Mouse (Mus musculus): ENCODE measurements around the gene Actl11.

Actl11 gene

DNA sequence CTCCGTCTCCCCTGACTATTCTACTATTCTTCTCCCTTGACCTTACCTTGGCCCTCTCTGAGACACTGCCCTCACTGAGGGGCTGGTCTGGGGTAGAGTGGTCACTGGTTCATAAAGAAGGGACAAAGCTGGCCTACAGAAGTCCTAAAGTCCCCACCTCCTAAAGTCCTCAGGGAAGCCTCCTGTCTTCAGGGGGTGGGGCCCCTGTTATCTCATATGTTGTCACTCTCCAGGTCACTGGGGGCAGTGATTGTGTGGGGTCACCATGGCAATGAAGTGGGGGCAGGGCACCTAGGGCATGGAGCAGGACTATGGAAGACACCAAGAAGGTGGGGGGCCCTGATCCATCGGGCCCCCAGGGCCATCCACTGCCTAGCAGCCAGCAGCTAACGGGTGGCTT is at the start of gene Actl11:
Gene Actl11, plus strand, starts transcription at position 301 of the 400 bp plus-strand sequence.
- no peak for DNase-seq (ENCODE audit: low spot score in 2 of 2)

- DNase-seq (ENCODE audit: low spot score in 2 of 2), result no peak
Observed at GRCm38 (mm10) chr9:107880411-107880810, 47.9 kb upstream of the Actl11 start.

DNA sequence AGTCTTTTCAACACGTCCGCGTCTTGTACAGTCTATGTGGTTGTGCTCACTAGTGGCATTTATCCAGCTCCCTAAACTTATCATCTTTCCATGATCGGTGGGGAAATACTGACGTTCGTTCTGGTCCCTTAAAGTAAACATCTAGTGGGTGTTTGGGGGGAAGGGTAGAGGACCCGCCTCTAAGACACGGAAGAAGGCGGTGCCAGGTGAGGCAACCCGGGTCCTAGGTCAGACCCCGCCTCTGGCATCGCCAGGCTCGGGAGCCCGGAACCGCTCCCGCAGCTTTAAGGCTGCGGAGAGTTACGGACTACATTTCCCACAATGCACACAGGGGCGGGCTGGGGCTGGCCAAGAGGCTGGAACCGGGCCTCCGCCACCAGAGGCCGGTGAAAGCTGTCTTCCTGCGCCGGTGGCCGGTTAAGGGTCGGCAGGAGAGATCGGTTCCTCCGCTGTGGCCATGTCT is 40.4 kb upstream of the Actl11 start, which contains the start of gene Mon1a:
Gene Mon1a, plus strand, starts transcription at position 348 of the 463 bp plus-strand sequence.
- peak; percentile 89 to 91 for DNase-seq (ENCODE audit: low spot score in 2 of 2)

DNA sequence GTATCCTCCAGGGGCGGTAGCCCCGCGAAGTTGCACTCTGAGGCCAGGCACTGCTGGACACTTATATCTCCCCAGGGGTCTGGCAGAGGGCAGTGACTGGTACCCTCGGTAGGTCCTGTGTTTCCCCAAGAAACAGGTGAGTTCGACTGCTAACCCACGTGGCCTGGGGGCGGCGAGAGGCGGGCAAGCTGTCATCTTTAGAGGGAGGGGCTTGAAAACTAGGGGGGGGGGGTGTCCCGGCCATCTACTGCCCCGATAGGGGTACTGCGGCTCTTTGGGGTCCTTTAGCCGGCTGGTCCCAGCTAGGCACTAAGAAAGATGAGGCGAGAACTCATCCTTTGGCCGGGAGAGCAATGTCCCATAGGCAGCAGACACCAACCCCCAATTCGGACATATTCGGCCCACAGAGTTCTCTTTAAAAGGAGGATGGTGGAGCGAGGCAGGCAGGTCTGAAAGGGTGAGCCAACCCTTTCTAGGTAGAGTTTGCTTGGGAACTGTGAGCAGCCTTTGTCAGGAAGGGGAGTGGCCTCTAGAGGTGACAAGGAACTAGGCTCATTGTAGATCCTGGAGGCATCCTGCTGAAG is 39.9 kb upstream of the Actl11 start:
- no peak for DNase-seq (ENCODE audit: low spot score in 2 of 2)

- DNase-seq (ENCODE audit: low spot score in 2 of 2), result no peak
Observed at GRCm38 (mm10) chr9:107890260-107890659, 38.0 kb upstream of the Actl11 start.

GRCm38 (mm10) chr9:107891023-107891422 is 37.2 kb upstream of the Actl11 start:
- DNase-seq (ENCODE audit: low spot score in 2 of 2), result no peak

GRCm38 (mm10) chr9:107898563-107898962 is 29.7 kb upstream of the Actl11 start:
- no peak for DNase-seq (ENCODE audit: low spot score in 2 of 2)

- DNase-seq (ENCODE audit: low spot score in 2 of 2), result no peak
Observed at GRCm38 (mm10) chr9:107899855-107900254, 28.4 kb upstream of the Actl11 start.

DNA sequence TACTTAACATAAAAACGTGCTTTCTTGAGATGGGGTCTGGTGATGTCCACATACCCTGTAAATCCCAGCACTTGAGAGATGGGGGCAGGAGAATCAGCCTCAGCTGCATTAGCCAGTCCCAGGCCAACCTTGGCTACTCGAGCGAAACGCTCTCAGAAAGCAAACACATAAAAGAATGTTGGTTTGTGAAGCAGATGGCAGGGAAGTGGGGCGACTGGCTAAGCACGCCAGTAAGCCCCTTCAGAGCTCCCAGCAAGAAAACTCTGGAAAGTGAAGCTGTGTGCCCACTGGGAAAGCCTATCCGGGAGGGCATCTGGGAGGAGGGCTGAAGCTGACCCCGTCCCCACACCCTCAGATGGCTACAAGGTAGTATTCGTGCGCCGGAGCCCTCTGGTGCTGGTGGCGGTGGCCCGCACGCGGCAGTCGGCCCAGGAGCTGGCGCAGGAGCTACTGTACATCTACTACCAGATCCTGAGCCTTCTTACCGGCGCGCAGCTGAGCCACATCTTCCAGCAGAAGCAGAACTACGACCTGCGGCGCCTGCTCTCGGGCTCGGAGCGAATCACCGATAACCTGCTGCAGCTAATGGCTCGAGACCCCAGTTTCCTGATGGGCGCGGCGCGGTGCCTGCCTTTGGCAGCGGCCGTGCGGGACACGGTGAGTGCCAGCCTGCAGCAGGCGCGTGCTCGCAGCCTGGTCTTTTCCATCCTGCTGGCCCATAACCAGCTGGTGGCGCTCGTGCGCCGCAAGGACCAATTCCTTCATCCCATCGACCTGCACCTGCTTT is 27.2 kb upstream of the Actl11 start:
- peak; percentile 83 to 88 for DNase-seq (ENCODE audit: low spot score in 2 of 2)

- no peak for DNase-seq (ENCODE audit: low spot score in 2 of 2)
Observed at GRCm38 (mm10) chr9:107901627-107901914, 26.7 kb upstream of the Actl11 start.

GRCm38 (mm10) chr9:107904726-107905125 is 23.5 kb upstream of the Actl11 start:
- peak; percentile 89 to 92 for DNase-seq (ENCODE audit: low spot score in 2 of 2)

- no peak for DNase-seq (ENCODE audit: low spot score in 2 of 2)
Observed at GRCm38 (mm10) chr9:107906252-107906966, 21.9 kb upstream of the Actl11 start, which contains the start of gene Mst1r. Mst1r (plus strand) TSS chr9:107906873.

- DNase-seq (ENCODE audit: low spot score in 2 of 2), result no peak
Observed at GRCm38 (mm10) chr9:107906967-107907800, 21.1 kb upstream of the Actl11 start.

- DNase-seq (ENCODE audit: low spot score in 2 of 2), result no peak
Observed at GRCm38 (mm10) chr9:107907801-107908120, 20.5 kb upstream of the Actl11 start.

DNA sequence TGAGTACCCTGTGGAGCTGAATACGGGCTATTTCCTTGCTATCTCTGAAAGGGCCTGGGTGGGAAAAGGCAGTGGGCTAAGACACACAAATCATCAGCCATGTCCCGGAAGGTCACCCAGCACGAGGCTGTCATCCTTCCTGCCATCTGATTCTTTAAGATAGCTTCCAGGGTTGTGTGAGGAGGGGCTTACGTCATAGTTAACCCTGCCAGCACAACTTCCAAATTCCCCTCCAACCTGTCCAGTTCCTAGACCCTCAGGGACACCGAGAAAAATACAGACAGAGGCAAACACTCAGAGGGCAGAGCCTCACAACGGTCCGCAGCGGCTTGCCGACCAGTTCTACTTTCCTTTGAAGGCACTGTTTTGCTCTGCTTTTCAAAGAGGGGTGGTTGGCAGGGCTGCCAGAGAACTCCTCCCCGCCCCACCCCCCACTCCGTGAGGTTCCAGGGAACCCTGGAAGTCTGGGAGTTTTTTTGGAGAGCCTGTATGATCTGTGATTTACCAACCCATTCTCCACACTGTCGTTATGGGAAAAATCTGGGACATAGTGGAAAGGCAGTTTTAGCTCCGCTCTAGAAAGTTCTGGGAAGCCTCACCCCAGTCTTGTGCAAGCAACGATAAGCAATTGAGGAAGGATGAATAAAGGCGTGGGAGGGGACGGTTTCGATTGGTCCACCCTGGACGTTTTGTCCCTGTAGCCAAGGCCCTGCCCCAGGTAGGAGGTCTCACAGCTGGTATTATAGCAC is 19.7 kb upstream of the Actl11 start:
- DNase-seq (ENCODE audit: low spot score in 2 of 2), result no peak

DNA sequence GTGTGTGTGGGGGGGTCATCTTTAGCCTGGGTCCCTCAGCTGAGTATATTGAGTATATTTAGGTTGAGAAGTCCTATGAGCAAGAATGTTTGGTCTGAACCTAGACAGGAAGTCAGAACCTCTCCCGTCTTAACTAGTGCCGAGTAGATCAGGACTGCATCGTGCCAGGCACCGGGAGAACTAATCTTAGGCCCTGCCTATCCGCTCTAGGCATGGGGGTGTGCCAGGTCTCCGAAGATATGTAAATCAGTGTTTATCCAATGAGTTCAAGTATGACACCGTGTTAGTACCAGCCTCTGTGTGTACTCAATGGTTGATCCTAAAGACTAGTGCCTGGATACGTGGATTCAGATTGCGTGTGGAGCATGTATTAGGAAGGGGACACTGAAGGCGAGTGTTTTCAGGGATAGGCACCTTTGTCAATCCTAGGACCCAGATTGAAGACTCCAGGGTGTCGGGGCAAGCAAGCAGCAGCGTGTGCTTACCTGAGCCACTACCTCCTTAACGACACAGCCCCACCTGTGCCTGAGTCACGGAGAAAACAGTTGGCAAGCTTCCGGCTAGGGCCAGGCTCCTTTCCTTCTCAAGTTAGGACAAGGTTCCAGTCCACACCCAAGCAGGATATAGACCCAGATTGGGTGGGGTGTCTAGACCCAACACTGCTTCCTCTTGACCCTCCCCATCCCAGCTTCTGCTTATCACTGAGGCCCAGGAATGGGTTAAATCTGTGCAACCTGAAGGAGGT is 18.1 kb upstream of the Actl11 start:
- no peak for DNase-seq (ENCODE audit: low spot score in 2 of 2)

DNA sequence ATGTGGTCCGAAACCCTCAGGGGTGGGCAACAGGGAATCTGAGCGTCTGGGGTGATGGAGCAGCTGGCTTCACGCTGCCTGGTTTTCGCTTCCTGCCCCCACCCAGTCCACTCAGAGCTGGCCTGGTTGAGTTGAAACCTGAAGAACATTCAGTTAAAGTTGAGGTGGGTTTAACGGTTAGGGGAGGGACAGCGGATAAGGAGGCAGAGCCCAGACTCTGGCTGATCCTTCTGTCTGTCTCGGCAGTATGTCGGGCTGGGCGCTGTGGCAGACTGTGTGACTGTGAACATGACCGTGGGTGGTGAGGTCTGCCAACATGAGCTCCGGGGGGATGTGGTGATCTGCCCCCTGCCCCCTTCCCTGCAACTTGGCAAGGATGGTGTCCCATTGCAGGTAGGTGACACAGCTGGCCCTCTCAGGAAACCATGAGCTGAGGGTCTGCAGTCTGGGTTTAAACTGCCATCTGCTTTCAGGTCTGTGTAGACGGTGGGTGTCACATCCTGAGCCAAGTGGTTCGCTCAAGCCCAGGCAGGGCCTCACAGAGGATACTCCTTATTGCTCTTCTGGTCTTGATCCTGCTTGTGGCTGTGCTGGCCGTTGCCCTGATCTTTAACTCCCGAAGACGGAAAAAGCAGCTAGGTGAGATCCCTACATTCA is 13.4 kb upstream of the Actl11 start:
- DNase-seq (ENCODE audit: low spot score in 2 of 2), result no peak

DNA sequence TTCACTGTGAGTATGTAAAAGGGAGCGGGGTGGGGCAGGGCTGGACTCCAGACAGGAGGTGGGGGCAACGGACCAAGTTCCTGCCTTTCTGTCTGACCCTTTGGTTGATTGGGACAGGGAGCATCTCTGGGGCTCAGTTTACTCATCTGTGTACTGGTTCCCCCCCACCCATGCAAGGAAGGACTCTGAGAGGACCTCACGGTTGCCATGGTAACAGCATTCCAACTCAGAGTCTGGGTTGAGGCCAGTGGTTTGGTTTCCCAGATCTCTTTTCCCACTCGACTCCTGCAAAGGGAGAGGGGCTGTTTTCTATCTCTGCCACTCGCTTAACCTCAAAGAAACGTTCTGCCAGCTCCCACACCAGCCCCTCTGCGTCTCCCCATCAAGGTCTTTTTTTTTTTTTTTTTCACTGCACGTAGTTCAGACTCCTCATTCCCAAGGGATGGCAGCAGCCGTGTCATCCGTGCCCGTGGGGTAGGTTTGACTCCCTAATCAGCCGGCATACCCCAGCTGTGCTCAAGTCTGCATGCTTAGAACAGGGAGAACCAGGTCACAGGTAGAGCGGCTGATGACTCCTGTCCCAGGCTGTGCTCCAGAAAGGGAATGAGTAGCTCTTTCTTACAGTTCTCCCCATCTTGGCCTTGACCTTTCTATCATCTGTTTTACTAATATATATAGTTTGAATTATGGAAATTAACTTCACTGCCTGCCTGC is 10.2 kb upstream of the Actl11 start:
- no peak for DNase-seq (ENCODE audit: low spot score in 2 of 2)

GRCm38 (mm10) chr9:107918884-107919283 is 9.4 kb upstream of the Actl11 start:
- no peak for DNase-seq (ENCODE audit: low spot score in 2 of 2)

All from frontal cortex, postnatal 36 days (tissue).